ENCODE assay signal across 8 mouse cellular contexts in the genomic region with DNA sequence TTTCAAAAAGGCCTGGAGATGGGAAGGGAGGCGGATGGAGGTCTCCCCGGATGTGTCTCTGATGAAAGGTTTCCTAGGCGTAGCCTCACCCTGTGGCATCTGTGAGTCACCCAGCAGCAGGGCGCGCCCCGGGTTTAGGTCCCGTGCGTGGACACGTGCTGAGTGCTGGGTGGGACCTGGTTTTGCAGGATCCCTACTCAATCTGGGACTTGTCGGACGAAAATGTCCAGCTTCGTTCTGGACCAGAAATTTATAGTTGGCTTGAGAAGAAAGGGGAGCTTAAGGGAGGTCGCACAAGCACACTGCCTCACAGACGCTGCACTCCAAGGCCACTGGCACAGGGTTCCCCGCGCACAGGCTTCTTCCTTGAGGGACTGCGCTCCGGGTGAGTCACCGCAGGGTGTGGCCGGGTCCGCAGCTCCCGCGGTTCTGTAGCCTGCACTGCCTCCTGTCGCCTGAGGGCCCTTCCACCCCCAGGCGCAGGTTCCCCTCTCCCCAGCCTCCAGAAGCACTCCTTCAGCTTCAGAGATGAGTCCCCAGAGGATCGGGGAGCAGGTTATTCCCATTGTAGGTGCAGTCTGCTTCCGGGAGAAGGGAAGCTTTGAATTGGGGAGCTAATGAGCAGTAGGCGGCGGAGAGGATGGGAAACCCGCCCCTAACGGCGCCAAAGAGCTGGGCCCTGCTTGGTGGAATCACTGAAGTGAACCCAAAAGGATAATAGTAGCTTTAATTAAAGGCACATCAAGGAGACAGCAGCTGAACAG. TPM values are rescaled to one million over a fixed set of nuclear protein-coding genes. Genes with fewer than 3 reads are reported as not detected.
A peak's percentile ranks its signal among the peaks of the same experiment; 100 is the strongest.
DNase-seq lines count a peak whose midpoint lies in the region; ATAC-seq lines count a peak whose summit lies in the region.

No protein-coding gene starts in this region.

- WGBS in intestine, embryonic 14.5 days, result 6% methylated on average over 32 of the region's 32 CpGs
- 3% methylated on average over 32 of the region's 32 CpGs for WGBS in limb, embryonic 10.5 days
- 2% methylated on average over 32 of the region's 32 CpGs for WGBS in midbrain, embryonic 10.5 days

- H3K4me3 ChIP-seq in intestine, embryonic 14.5 days (ENCODE audit: low read depth, low read length), result peak overlapping the region; percentile 28
- peak overlapping the region; percentile 53 for H3K4me3 ChIP-seq in limb, embryonic 10.5 days
- peak overlapping the region; percentile 59 for H3K4me3 ChIP-seq in midbrain, embryonic 10.5 days

- peak overlapping the region; percentile 57 for H3K4me2 ChIP-seq in intestine, embryonic 14.5 days (ENCODE audit: low read length)

- intact Hi-C loops in gastrocnemius, postnatal 36 days (cut with DNase I), result loop anchor here (2.0 to 10.0 kb wide), 3 partner anchors 53 to 259 kb away; partner anchors contain the start of genes A630023A22Rik, Glud1 and Shld2

- no peaks in the 10 kb centered on the region for H3K4me1 ChIP-seq in intestine, embryonic 14.5 days (replicated peaks; ENCODE audit: control insufficient read depth, insufficient read depth, low read length)
- H3K4me1 ChIP-seq in limb, embryonic 10.5 days, result peaks cover 14% of the 10 kb centered on the region
- peaks cover 18% of the 10 kb centered on the region for H3K4me1 ChIP-seq in midbrain, embryonic 10.5 days

- no peak overlapping the region for H3K27ac ChIP-seq in intestine, embryonic 14.5 days (ENCODE audit: low read depth)
- H3K27ac ChIP-seq in limb, embryonic 10.5 days, result no peak overlapping the region
- peak overlapping the region; percentile 78 for H3K27ac ChIP-seq in midbrain, embryonic 10.5 days (replicated peaks)

- peak overlapping the region; percentile 18 for H3K9ac ChIP-seq in intestine, embryonic 14.5 days (ENCODE audit: low read length)

- peak; percentile 91 for ATAC-seq in intestine, embryonic 14.5 days (replicated peaks; ENCODE audit: low FRiP score, low TSS enrichment, low read depth)

- H3K36me3 ChIP-seq in intestine, embryonic 14.5 days (ENCODE audit: control insufficient read depth, insufficient read depth, low read length), result no peaks in the 10 kb centered on the region
- H3K36me3 ChIP-seq in limb, embryonic 10.5 days, result no peaks in the 10 kb centered on the region
- H3K36me3 ChIP-seq in midbrain, embryonic 10.5 days, result no peaks in the 10 kb centered on the region

- peaks cover 5% of the 10 kb centered on the region; the same call in 1 of the 2 replicates for H3K9me3 ChIP-seq in intestine, embryonic 14.5 days (ENCODE audit: control insufficient read depth, low read length)
- H3K9me3 ChIP-seq in limb, embryonic 10.5 days (replicated peaks), result no peaks in the 10 kb centered on the region
- H3K9me3 ChIP-seq in midbrain, embryonic 10.5 days (replicated peaks), result peaks cover 7% of the 10 kb centered on the region; the same call in 1 of the 2 replicates

- DNase-seq in ovary, adult 18-20 months (ENCODE audit: low spot score), result peak; percentile 66
- no peak for DNase-seq in ovary, postnatal 10 days (ENCODE audit: low spot score)
- DNase-seq in embryo, embryonic 10 days (ENCODE audit: low spot score), result peak; percentile 56
- DNase-seq in gastrocnemius, postnatal 36 days, result peak; percentile 74 to 83
- DNase-seq in intestine, embryonic 14.5 days (ENCODE audit: low spot score), result peak; percentile 83
- peak; percentile 63 for DNase-seq in limb, embryonic 10.5 days (ENCODE audit: low spot score)
- DNase-seq in midbrain, embryonic 10.5 days (ENCODE audit: low spot score), result peak; percentile 67
- peak; percentile 86 for DNase-seq in skeletal muscle tissue, adult 2 months (ENCODE audit: low read depth, low spot score)

- no peaks in the 10 kb centered on the region for H3K27me3 ChIP-seq in intestine, embryonic 14.5 days (replicated peaks; ENCODE audit: control insufficient read depth, insufficient read depth, low read length)
- H3K27me3 ChIP-seq in limb, embryonic 10.5 days (ENCODE audit: low read depth, poor library complexity, severe bottlenecking), result peaks cover 26% of the 10 kb centered on the region
- H3K27me3 ChIP-seq in midbrain, embryonic 10.5 days (ENCODE audit: low read depth, poor library complexity, severe bottlenecking), result peaks cover 15% of the 10 kb centered on the region

RNA-seq across cellular contexts. Expression of gene Fam25c, which starts 8.4 kb away (rescaled TPM):
- not detected for total RNA-seq in gastrocnemius, postnatal 36 days (2021)
- polyA plus RNA-seq in intestine, embryonic 14.5 days (2014; fragmentation: Nextera tagmentation; extraction: Ambion mirVana), result not detected in 2 replicates
- polyA plus RNA-seq in limb, embryonic 10.5 days (2016; fragmentation: Nextera tagmentation; extraction: Ambion mirVana), result not detected in 2 replicates
- not detected in 2 replicates for polyA plus RNA-seq in midbrain, embryonic 10.5 days (2016; fragmentation: Nextera tagmentation; extraction: Ambion mirVana)

RNA-seq across cellular contexts. Expression of gene Sncg, which starts 10.9 kb away (rescaled TPM):
- 1 to 10 TPM; 2.8 to 6.0 TPM for total RNA-seq in gastrocnemius, postnatal 36 days (2021)
- polyA plus RNA-seq in intestine, embryonic 14.5 days (2014; fragmentation: Nextera tagmentation; extraction: Ambion mirVana), result 45.5 and 49.5 TPM in 2 replicates
- 2.0 and 3.8 TPM in 2 replicates for polyA plus RNA-seq in limb, embryonic 10.5 days (2016; fragmentation: Nextera tagmentation; extraction: Ambion mirVana)
- polyA plus RNA-seq in midbrain, embryonic 10.5 days (2016; fragmentation: Nextera tagmentation; extraction: Ambion mirVana), result 30.8 and 56.1 TPM in 2 replicates

RNA-seq across cellular contexts. Expression of gene Mmrn2, which starts 11.6 kb away (rescaled TPM):
- total RNA-seq in gastrocnemius, postnatal 36 days (2021), result 10 to 100 TPM; 10.1 to 11.4 TPM
- polyA plus RNA-seq in intestine, embryonic 14.5 days (2014; fragmentation: Nextera tagmentation; extraction: Ambion mirVana), result 8.1 and 8.2 TPM in 2 replicates
- 6.9 and 7.8 TPM in 2 replicates for polyA plus RNA-seq in limb, embryonic 10.5 days (2016; fragmentation: Nextera tagmentation; extraction: Ambion mirVana)
- 6.3 and 8.2 TPM in 2 replicates for polyA plus RNA-seq in midbrain, embryonic 10.5 days (2016; fragmentation: Nextera tagmentation; extraction: Ambion mirVana)

RNA-seq across cellular contexts. Expression of gene Glud1, which starts 53.1 kb away (rescaled TPM):
- 100 to 1,000 TPM in 1 of 2 experiments, 10 to 100 TPM in 1; 99.3 to 134 TPM for total RNA-seq in gastrocnemius, postnatal 36 days (2021)
- polyA plus RNA-seq in intestine, embryonic 14.5 days (2014; fragmentation: Nextera tagmentation; extraction: Ambion mirVana), result 100 and 104 TPM in 2 replicates
- 67.6 and 74.6 TPM in 2 replicates for polyA plus RNA-seq in limb, embryonic 10.5 days (2016; fragmentation: Nextera tagmentation; extraction: Ambion mirVana)
- 75.5 and 79.6 TPM in 2 replicates for polyA plus RNA-seq in midbrain, embryonic 10.5 days (2016; fragmentation: Nextera tagmentation; extraction: Ambion mirVana)

RNA-seq across cellular contexts. Expression of gene Shld2, which starts 53.4 kb away (rescaled TPM):
- total RNA-seq in gastrocnemius, postnatal 36 days (2021), result 10 to 100 TPM in 1 of 2 experiments, 1 to 10 TPM in 1; 9.5 to 10.6 TPM
- 9.5 and 11.0 TPM in 2 replicates for polyA plus RNA-seq in intestine, embryonic 14.5 days (2014; fragmentation: Nextera tagmentation; extraction: Ambion mirVana)
- 9.6 and 10.0 TPM in 2 replicates for polyA plus RNA-seq in limb, embryonic 10.5 days (2016; fragmentation: Nextera tagmentation; extraction: Ambion mirVana)
- polyA plus RNA-seq in midbrain, embryonic 10.5 days (2016; fragmentation: Nextera tagmentation; extraction: Ambion mirVana), result 6.6 and 7.1 TPM in 2 replicates
